Mouse (Mus musculus): Measurements from ENCODE around the gene Sec22a.

DNA sequence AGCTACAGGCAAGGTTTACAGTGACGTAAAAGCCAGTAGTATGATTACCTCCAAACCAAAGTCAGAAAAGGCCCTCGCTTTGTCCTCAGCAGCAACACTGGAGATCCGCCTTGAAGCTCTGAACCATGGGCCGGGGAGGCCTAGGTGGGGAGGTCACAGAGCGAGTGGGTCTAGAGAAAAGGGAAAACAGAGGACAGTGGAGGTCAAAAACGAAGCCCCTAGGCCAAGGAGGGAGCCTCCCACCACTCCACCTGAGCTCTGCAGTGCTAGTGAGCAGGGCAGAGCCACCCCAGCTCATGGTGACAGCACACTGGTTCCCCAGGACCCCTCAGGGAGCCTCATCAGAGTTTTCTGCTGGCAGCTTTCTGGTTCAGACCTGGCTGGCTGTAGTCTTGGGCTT lies 55.7 kb downstream of the Sec22a start:
- no peak for TF ChIP-seq CTCF (IDR thresholded peaks at IDR 0.05; ENCODE audit: low read depth)
- no peak for TF ChIP-seq EP300 (IDR thresholded peaks at IDR 0.05; ENCODE audit: low read depth)
